Mouse (Mus musculus) NIH3T3 (cell line): ENCODE data around the gene Selenom.

ENCODE experiments used
- DNase-seq: peaks from one replicate; pipeline ENCODE4 v3.0.0-alpha.2; 2012; ENCODE audit warnings: low read depth

Selenom gene

GRCm38 (mm10) chr11:3514529-3515054 is at the start of gene Selenom:
Selenom (plus strand) TSS chr11:3514684.
- peak; percentile 94 for DNase-seq

GRCm38 (mm10) chr11:3471448-3471850 is 43.0 kb upstream of the Selenom start:
- DNase-seq = no peak

- peak; percentile 94 for DNase-seq
Observed at GRCm38 (mm10) chr11:3472484-3472883, 42.0 kb upstream of the Selenom start.

DNA sequence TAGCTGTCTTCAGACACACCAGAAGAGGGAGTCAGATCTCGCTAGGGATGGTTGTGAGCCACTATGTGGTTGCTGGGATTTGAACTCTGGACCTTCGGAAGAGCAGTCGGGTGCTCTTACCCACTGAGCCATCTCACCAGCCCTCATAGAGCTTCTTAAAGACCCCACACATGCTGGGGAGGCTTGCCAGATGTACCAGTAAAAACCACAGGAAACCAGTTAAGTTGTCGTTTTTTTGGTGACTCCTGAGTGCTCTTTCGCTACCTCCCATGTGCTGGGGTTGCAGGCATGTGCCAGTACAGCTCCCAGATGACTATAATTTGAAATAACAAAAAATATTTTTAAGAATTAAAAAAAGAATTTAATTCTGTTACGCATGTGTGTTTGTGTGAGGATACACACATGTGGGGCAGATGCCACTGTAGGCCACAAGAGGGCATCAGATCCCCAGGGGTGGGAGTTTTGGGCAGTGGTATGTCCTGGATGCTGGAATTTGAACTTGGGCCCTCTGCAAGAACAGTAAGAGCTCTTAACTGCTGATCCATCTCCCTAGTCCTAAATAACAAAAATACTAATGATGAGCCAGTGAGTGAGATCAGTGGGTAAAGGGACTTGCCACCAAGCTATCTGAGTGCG is 39.9 kb upstream of the Selenom start:
- peak; percentile 62 for DNase-seq

DNA sequence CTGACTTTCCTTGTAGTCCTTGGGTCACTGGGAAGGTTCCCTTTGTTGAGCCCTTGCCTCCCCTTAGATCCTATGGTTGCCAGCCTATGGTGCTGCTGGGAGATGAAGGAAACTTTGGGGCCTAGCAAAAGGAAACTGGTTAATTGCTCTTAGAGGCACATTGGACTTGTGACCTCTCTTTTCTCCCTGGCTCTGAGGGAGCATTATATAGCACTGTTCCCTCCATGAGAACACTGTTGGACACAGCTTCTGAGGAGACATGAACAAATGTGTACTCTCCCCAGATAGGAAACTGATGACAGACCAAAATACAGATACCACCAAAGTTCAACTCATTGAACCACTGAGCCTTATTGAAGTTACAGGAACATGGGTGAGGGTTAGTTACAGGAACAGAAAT is 39.0 kb upstream of the Selenom start:
- DNase-seq = no peak

DNA sequence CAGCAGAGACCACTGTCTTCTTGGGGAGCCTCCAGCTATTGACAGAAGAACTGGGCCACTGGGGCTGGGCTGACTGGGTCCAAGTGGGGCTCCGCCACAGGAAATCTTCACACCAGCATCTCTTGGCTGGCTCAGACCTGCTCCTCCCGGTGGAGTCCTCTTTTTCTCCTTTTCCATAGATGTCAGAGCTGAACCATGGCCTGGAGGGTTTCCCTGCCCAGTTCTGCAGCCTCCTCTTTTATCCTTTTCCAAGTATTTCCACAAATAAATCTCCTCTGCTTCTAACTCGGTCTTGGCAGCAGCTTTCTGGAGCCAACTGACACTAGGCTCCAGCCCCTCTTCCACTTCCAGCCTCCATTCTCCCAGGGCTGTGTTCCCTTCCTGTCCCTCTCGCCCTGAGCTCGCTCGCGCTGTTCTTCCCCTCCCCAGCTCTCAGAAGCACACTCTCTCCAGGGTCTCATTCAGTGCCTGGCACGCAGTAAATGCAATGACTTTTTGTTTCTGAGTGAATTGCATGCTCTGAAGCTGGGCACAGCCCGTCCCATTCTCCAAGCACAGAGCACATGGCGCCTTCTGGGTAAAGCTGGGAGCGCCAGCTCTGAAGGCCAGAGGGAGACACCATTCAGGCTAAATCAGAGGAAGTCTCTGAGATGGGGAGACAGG is 30.4 kb upstream of the Selenom start:
- DNase-seq = no peak

- DNase-seq = no peak
Observed at GRCm38 (mm10) chr11:3486349-3486748, 28.1 kb upstream of the Selenom start.

DNA sequence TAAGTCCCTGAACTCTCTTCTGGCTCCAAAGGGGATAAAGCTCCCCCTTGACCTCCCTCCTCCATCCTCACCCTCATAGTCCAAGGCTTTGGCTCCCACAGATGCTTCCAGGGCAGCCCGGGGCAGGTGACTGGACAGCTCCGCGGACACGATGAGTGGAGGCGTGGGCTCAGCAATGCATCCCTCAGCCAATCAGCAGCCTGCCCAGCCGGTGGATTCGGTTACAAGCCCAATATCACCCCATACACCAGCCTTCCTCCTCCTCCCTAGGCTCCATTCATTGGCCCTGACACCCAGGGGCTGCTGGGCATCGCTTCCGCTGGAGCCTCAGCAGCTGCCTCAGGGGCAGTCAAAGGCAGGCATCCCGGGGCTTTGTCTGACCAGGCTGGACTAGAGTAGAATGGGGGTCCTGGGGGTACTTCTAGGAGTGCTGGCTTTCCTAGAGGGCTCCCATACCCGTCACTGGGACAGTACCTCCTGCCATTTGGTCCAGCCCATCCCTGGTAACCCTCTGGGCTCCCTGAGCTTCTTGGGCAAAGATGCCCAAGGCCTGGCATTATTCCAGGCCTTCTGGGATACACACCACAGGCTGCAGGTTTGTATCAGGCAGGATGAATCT is 26.4 kb upstream of the Selenom start, which contains the start of gene Pla2g3:
TSS of gene Pla2g3 (plus strand) at position 333 of the 619 bp plus-strand sequence.
- no peak for DNase-seq

- no peak for DNase-seq
Observed at GRCm38 (mm10) chr11:3489036-3489435, 25.4 kb upstream of the Selenom start.

- DNase-seq = no peak
Observed at GRCm38 (mm10) chr11:3492748-3493147, 21.7 kb upstream of the Selenom start.

- DNase-seq = no peak
Observed at GRCm38 (mm10) chr11:3494857-3495256, 19.6 kb upstream of the Selenom start.

DNA sequence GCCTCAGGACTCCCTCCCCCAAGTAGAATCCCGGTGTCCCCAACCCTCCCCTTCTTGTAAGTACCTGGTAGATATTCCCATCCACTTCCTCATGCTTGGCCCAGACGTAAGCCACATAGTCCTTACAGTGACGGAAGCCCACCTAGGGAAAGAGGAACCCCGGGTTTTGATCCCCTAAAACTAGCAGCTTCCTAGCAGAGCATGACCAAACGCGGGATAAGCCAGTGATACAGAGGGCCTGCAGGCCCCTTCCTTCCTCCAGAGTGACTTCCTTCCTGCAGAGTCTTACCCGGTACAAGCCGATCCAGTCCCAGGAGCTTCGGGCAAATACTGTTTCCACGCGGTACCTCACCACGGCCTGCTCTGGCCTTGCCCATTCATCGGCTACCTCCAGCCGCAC is 19.0 kb upstream of the Selenom start:
- no peak for DNase-seq

- DNase-seq = no peak
Observed at GRCm38 (mm10) chr11:3496756-3497155, 17.7 kb upstream of the Selenom start.

DNA sequence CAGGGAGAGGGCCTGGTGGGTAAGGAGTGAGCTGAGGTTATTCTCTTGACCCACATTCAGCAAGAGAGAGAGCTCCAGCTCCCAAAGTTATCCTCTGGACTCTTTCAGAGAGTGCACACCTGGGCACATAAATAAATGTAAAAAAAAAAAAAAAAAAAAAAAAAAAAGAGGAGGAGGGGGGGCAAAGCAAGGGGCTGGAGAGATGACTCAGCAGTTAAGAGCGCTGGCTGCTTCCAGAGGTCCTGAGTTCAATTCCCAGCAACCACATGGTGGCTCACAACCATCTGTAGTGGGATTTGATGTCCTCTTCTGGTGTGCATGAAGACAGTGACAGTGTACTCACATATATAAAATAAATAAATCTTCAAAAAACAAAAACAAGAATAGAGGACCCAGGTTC is 17.2 kb upstream of the Selenom start:
- DNase-seq = no peak

DNA sequence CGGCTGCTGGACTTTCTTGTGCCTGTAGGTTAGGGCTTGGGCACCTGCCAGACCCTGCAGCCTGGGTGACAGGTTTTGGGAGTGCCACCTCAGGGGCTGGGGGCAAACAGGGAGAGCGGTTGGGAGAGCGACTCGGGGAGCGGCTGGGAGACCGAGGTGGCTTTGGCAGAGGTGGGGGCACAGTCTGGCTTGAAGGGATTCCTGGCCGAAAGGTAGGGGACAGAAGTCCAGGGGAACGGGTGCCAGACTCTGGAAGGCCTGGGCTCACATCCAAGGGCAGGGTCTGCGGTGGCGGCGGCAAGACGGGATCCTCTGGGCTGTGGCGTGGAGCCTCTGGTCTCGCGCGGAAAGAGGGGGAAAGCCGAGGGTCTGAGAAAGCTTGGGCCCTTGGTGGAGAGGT is 12.4 kb upstream of the Selenom start:
- DNase-seq = no peak

- DNase-seq = no peak
Observed at GRCm38 (mm10) chr11:3502459-3503072, 11.9 kb upstream of the Selenom start.

GRCm38 (mm10) chr11:3503755-3504693 is 10.5 kb upstream of the Selenom start:
- no peak for DNase-seq

- no peak for DNase-seq
Observed at GRCm38 (mm10) chr11:3508226-3508625, 6.3 kb upstream of the Selenom start.

- peak; percentile 29 for DNase-seq
Observed at GRCm38 (mm10) chr11:3509181-3510085, 5.1 kb upstream of the Selenom start.

DNA sequence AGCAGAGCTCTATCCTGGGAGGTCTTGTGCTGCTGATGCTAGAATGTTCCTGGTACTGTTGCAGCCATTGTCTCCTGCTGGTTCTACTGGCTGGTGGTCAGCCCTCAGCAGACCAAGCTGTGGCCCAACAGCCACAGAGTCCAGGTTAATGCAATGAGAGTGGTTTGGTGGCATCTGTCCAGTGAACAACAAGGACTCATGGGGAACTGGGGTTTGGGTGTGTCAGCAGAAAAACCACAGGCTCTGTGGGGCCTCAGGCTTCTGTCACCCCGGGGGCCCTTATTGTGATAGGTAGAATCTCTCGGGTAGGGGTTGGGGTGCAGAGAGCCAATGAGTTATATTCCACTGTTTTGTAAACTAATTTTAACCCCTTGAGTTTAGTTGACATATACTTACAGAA is 4.2 kb upstream of the Selenom start:
- no peak for DNase-seq
